Mouse (Mus musculus): ENCODE measurements around the gene Myb.
"Not testable (repeated sequence)": the region's sequence is repeated elsewhere in the genome, so short reads cannot be mapped to it uniquely, and the experiment has no call there.

Gene Myb

DNA sequence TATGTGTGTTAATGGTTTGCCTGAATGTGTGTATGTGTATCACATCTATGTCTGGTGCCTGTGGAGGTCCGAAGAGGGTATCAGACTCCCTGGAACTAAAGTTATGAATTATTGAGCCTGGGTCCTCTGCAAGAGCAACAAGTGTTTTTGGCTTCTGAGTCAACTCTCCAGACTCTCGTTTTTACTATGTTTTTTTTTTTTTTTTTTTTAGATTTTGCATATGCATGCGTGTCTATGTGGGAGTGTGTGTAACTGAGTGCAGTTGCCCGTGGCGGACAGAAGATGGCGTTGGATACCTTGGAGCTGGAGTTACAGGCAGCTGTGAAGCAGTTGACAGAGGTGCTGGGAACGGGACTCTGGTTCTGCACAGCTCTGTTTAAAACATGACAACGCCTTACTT is 7.7 kb upstream of the Myb start:
- DNase-seq (ENCODE audit: low spot score), result no peak

DNA sequence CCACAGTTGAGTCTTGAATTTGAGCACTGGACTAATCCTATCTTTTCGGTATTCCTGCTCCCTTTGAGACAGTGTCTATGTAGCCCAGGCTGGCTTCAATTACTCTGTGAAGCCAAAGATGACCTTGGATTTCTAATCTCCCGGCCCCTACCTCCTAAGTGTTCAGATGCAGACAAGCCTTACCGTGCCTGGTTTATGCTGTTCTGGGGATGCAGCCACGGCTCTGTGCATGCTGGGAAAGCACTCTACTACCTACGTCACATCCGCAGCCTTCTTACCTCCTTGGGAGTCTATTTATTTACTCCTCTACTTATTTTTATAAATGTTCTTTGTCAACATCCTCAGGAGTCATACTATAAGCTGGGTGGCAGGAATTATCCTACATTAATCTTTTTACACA is 7.1 kb upstream of the Myb start:
- DNase-seq (ENCODE audit: low spot score), result no peak

DNA sequence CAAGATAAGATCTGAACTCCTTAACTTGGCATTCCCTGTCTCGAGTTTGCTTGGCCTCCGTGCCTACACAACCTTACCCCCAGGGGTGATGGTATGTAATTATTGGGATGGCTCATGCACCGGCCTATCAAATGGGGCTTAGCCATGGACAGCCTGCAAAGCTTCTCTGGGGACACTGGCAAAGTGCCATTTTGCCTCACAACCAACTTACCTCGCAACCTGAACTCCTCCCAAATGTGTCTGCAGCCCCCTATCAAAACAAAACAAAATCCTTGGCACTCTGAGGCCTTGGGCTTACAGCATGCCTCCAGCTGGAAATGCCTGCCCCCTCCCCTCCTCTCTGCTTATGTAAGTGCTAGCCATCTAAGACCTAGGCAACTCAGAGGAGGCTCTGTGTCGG is 6.4 kb upstream of the Myb start:
- DNase-seq (ENCODE audit: low spot score), result no peak

DNA sequence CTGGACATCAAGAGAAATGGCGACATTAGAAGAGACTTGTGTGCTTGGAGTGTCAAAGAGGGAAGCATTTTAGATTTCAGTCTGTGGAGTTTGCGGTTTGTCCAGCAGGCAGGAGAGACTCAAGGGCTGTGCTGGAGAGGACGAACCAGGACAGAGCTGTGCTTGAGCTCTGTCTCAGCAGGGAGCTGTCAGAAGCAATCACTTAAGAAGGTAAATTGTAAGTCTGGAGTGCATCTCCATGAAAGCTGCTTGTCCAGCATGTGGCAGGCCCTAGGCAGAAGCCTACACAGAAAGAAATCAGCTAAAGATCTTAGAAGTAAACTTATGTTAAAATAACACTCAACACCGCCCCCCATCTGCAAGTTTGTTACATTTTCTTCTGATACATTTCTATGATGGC is 4.6 kb upstream of the Myb start:
- DNase-seq (ENCODE audit: low spot score), result no peak

DNA sequence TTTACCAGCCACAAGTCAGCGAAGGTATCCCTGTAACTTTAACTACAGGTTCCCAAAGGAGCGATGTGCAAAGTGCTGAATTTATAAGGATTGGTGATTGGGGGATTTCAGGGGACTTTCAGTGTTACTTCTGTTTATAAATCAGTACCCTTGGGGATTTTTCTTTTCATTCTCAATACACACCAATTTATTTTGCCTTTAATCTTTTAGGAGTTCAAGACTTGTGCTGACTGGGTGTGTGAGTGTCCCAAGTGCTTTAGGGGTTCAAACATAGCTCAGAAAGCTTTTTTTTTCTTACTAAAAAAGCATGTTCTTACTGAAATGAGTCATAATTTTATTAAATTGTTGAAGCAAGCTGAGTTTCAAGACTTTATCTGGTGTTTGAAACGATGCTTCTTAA is 1.3 kb upstream of the Myb start:
- no peak for DNase-seq (ENCODE audit: low spot score)

DNA sequence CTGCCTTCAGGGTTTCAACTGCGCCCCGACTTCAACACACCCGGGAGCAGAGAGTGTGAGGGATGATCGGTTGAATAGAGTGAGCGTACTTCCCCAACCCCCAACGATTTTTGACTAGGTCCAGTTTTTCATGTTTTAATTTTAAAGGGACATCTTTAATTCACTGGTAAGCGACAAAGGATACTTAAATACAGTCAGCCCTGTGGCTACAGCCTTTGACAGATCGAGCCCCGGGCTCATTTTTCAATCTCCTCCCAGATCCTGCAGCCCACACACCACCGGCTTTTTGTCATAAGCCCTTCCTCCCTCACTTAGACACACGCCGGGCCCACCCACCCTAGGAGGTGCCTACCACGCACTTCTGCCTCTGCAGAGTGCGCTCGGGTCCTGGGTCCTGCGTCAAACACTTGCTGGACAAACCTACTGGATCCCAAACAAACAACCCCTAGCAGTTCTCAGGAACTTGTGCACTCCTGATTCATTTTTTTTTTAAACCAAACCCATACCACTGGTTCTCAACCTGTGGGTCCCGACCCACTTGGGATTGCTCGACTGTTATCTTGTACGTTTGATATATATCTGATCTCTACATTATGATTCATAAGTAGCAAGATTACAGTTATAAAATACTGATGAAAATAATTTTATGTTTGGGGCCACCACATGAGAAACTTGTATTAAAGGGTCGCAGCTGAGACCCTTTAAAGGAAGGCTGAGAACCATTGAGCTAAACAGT is 743 bp upstream of the Myb start:
- peak; percentile 45 for DNase-seq (ENCODE audit: low spot score)

DNA sequence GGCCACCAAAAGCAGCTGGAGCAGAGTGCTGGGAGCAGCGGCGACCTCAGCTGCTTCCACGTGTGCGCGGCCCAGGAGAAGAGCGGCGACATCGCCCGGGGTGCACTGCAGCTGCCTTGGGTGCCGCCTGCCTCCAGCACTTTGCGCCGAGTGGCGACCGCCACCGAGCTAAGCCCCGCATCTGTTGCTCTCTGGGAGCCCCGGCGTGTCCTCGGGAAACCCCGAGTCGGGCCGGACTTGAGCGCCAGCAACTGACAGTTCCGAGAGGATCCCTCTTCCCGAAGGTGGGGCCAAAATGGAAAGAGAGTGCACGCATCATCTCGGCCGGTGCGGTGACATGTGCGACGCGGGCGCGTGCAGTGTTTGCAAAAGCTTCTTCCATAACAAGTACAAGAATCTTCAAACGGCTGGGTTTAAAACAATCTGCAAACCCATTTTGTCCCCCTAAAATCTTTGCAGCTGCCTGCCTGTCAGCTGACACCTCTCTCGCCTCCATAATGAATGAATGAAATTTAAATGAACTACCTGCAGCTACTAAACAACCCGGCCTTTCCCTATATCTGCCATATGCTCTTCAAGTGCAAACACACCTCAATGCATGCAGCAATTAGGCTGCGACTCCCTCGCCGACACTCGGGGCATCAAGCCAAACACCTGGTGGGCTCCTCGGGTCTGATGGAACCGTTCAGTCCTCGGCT is 938 bp downstream of the Myb start:
- peak; percentile 46 for DNase-seq (ENCODE audit: low spot score)

DNA sequence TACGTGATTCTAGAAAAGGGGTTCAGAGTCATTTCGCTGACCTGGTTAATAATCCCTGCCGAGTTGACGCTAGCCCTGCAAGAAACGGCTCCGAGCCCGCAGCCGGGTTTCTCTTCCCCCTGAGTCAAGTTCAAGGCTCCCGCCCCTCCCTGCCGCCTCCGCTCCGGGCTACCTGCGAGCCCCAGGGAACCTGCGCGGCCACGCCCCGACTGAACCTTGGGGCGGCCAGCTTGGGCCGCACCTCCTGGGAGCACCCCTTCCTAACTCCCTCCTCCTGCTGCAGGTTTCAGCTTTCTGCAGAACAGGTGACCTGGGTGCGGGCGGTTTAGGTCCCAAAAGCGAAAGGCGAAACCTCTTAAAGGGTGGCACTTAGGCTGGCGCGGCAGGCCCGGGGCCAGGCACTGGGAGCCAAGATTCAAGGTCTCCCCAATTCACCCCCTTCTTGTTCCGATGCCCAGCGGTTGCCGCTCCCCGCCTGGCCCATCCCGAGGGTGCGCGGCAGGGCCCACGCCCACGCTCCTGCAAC is 1.8 kb downstream of the Myb start:
- peak; percentile 64 for DNase-seq (ENCODE audit: low spot score)

DNA sequence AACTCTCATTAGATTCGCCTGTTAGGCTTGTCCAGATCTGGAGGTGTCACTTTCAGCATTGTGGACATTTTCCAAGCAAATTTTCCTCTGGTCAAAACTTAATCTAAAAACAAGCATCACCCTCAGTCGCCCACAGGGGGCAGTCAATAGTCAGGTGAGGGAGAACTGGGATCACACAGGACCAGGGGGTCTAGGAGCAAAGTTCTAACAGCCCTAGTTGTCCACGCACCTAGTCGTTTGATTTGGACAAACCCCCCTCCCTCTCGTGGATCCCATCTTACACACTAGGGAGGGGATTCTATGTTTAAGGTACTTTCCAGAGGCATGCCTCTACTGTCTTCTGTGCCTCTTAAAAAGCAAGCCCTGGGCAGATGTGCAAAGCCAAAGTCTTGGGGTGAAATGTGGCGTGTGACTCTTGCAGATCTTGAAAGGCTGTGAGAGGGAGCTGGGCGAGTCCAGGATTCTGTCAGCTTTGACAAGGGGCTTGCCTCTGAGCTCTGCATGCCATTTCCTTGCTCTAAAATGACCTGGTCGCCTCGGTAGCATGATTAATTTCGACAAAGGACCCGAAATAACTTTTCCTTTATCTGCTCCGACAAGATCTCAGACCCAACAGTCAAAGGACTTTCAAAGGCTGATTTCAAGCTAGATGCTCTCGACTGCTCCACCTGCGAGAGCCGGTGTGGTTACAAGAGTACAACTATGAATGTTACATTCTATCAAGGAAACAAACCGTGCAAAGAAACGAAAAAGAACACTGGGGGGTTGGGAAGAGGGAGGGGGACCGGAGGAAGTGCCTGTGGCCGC is 2.5 kb downstream of the Myb start:
- DNase-seq (ENCODE audit: low spot score), result peak; percentile 55

DNA sequence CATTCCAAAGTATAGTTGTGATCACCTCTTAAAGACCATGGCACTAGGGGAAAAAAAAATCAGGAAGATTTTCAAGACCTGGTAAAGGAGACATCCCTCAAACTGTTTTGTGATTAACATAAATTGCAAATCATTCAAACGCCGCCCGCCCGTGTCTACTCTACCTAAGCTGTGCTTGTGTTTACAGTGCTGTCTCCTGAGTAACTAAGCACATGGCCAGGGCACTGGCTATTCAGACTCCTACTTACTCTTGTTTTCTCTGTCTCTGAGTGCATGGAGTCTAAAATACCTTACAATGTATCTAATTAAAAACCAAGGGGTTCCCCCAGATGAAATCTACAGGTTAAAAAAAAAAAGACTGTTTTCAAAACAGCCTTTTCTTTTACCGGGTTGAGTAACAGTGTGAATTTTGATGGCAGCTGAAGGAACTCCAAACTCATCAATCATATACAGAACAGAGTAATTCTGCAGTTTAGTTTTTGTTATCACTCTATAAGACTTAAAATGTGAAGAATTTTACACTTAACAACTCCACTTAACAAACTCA is 3.8 kb downstream of the Myb start:
- DNase-seq (ENCODE audit: low spot score), result no peak

DNA sequence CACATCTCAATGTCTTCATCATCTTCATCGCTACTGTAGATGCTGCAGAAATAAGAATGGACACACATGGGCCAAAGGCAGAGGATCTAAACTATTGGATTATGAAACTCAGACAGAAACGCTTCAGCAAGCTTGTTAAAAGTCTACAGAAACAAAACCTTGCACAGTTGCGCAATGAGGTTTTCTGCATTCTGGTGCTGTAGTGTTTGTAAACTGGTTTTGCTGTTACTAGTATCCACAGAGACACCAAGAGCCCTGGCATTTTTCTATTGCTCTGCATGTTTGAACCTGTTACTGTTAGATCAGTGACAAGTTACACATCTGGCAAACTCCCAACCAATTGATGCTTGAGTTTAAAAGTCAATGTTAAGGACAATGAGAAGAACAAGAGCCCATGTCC is 4.4 kb downstream of the Myb start:
- DNase-seq (ENCODE audit: low spot score), result no peak

DNA sequence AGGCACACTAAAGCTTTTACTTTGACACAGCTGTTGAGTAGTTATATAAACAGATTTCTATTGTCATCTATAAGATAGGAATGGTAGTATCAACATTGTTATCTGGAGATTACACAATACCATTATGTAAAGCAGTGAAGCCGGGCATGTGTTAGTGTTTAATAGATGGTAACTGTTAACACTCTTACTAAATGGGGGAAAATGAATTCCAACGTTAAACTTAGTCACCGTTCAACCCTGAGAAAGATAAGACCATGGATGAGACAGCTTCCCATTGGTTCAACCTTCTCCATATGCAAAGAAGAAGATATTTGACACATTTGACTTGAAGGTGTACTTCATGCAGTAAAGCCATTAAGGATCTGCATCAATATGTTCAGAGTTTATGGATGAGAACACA is 5.9 kb downstream of the Myb start:
- DNase-seq (ENCODE audit: low spot score), result no peak

DNA sequence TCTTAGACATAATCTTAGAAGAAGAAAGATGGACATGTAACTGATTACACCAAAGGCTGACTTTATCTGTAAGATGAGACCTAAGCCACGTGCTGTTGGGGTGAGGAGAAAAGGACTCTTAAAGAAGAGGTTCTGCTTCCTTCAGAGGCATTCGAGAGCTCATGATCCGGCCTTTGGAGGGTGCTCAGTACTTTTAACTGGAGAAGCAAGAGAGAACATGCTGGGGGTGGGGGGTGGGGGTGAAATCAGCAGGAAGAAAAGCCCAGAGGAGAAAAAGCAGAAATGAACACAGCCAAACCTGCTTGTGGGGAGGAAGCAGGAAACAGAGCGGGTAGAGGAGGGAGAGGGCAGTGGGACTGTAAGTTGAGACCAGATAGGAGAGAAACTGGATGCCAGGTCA is 7.4 kb downstream of the Myb start:
- no peak for DNase-seq (ENCODE audit: low spot score)

DNA sequence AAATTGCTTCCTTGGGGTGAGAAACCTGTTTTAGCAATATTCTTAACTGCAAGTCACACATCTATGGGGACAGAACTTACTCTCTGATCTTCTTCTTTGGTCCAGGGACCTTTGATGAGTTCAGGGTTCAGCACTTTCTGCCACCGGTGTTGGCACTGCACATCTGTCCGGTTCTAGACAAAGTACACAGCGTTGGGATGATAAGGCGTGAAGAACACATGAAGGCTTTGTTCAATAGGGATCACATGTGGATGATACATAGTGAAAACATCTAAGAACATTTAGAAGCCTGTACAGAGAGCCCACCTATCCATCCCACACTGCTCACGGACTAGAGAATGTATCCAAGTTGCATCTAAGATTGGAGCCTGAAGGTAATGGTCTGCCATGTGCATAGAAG is 8.0 kb downstream of the Myb start:
- no peak for DNase-seq (ENCODE audit: low spot score)

DNA sequence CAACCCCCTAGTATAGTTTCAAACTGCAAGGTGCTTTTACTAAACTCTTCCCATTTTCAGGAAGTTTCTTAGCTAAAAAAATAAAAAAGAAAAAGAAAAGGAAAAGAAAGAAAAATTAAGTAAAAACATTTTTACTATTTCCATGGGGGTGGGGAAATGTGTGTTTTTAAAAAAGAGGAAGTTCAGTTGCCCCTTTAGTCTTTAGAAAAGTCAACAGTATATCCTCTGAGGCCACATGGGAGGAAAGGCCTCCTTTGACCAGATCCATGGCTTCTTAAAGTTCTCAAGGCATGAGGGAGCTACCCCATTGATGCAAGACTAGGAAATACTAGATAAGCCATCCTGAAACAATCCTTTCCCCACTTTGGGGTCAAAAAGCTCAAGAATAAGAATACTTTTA is 9.5 kb downstream of the Myb start:
- DNase-seq (ENCODE audit: low spot score), result no peak

DNA sequence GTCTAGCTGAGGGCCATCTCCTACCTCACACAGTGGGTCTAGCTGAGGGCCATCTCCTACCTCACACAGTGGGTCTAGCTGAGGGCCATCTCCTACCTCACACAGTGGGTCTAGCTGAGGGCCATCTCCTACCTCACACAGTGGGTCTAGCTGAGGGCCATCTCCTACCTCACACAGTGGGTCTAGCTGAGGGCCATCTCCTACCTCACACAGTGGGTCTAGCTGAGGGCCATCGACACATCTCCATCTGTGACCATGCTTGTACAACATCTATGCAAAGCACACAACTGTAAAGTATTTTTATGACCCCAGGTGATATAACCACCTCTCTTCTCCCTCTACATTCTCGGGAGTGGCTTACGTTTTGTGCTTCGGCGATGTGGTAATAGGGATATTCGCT is 10.8 kb downstream of the Myb start:
- DNase-seq (ENCODE audit: low spot score), result not testable (repeated sequence)

DNA sequence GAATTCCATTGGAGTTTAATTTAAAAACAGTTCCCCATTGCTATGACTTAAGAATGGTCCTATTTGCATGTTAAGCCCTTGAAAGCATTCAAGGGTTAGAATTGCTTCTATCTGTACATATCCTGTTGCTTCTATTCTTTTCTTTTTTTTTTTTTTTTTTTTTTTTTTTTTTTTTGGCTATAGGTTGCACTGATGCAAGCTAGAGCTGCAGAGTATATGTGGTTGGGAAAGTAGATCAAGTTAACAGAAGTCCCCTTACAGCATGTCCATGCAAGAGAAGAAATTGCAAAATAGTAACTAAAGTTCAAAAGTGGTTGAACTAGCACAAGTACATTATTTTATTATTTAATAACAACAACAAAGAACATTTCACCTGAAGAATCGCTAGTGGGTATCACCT is 14.1 kb downstream of the Myb start:
- no peak for DNase-seq (ENCODE audit: low spot score)

DNA sequence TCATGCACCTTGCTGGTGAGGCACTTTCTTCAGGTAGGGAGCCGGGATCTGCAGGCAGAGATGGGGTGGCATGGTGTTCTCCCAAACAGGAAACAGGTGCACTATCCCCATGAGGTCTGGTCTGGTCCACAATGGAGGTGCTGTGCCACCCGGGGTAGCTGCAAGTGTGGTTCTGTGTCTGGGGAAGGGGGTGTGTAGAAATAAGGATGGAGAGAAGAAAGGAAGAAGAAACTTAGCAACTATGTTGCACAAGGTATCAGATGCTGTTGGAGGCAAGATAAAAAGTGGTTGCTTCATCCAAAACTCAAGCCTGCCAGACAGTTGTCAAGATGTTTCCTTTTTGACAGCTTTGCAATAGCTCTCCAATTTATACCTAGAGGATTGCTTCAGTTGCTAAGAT is 14.5 kb downstream of the Myb start:
- DNase-seq (ENCODE audit: low spot score), result no peak

DNA sequence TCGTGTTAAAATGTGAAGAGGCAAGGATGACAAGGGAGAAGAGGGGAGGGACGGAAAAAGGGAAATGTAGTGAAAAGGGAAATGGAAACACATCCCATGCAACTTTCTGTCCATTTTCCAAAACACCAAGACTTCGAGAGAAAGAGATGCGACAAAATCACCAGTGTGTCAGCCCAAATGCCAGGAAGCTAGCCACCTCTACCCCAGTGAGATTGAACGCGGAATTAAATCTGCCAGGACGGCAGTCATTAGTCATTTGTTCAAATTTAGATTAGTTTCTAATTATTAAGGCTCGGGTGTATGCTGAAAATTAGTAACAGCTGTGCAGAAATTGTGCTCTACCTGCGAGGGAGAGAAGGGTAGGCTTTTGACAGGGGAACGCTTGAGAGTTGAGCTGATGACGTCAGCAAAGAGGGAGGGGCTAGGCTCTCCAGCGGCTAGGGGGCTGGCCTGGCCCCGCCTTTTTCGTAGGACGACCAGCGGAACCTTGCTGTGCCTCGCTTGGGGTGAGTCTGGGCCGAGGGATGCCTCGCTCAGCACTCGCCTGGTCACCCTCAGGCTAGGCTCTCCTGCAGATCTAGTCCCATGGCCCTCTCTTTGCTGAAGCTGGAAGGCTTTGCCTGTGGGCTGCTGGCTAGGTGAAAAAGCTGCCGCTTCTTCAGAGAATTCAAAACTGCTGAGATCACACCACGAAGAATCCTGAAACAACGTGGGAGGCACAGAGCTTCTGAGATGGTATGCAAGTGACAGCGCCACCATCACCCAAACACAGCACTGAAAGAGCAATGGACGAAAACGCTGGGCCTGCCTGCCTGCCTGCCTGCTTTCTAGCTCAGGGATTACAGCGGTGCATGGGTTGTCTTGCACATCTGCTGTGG is 15.9 kb downstream of the Myb start:
- no peak for DNase-seq (ENCODE audit: low spot score)

DNA sequence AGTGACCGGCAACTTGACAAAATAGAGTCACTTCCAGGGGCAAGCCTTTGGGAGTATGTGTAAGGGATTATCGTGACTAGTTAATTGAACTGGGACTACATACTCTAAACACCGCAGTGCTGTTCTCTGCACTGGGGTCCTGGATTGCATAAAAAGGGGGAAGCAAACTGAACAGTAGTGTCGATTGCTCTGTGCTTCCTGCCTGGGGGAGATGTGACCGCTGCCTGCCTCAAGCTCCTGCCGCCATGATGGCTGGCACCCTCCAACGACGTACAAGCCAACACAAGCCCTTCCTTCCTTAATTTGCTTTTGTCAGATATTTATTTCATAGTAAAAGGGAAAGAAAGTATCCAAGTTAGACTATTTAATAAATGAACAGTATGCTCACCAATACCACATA is 25.5 kb downstream of the Myb start:
- no peak for DNase-seq (ENCODE audit: low spot score)

DNA sequence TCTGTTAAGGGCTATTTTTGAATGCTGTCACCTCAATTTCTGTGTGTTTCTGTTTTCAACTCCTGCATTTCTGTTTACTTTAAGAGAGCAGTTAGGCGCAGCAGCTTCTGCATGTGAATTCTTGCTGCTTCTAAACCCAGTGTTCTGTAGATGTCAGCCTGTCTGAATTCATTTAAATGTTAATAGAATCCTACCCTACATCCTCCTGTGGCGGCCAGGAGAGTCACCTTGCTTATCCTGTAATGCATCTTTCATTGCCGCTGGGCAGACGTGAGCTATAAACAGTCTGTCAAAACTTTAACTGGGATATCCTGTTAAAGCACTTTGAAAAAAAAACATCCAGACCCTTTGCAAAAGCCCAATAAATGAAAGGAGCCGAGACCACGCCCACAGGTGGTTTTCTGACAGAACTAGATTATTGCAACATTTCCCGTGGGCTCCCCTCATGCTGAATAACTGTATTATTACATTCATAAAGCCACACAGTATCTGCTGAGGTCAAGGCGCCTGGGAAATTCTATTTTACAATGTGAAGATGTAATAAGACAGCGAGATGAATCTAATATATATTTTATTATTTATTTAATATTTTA is 29.8 kb downstream of the Myb start:
- DNase-seq (ENCODE audit: low spot score), result no peak
